Mouse (Mus musculus): ENCODE measurements around the gene 6430571L13Rik. TPM values are rescaled to one million over a fixed set of nuclear protein-coding genes. Genes with fewer than 3 reads are reported as not detected.

6430571L13Rik gene
- total and polyA plus RNA-seq, 3 experiments, result 0.35 TPM; not detected in 1

GRCm38 (mm10) chr9:107307886-107308285 is 32.5 kb upstream of the 6430571L13Rik start:
- H3K27ac ChIP-seq (ENCODE audit: control insufficient read depth, low read depth, low read length), result peak overlapping the region; percentile 71
- no peaks in the 10 kb centered on the region for H3K9me3 ChIP-seq (replicated peaks; ENCODE audit: insufficient read depth, low read length)
- peak overlapping the region; percentile 63 for H3K9ac ChIP-seq (ENCODE audit: control insufficient read depth, low read depth, low read length, poor library complexity, severe bottlenecking)
- DNase-seq (ENCODE audit: low read depth, low spot score), result peak; percentile 56
- peak overlapping the region; percentile 7 to 14; a peak in 2 of 4 replicates for H3K4me3 ChIP-seq (ENCODE audit: control insufficient read depth in 1 of 2, insufficient read depth in 1 of 2, low read depth in 2 of 2, low read length in 2 of 2)
- TF ChIP-seq ZC3H11A (IDR thresholded peaks at IDR 0.05; ENCODE audit: low read depth, low read length) (no peak), MYC (IDR thresholded peaks at IDR 0.05; ENCODE audit: low read depth, low read length) (0 out of 2 replicates have a peak, but pooled peaks have one; percentile 32), MAX (IDR thresholded peaks at IDR 0.05; ENCODE audit: low read length) (0 out of 2 replicates have a peak, but pooled peaks have one; percentile 18), ZKSCAN1 (IDR thresholded peaks at IDR 0.05; ENCODE audit: low read depth, low read length) (no peak), CHD2 (IDR thresholded peaks at IDR 0.05; ENCODE audit: low read length) (no peak), GABPA (IDR thresholded peaks at IDR 0.05; ENCODE audit: low read depth, low read length) (no peak), MXI1 (IDR thresholded peaks at IDR 0.05; ENCODE audit: low read depth, low read length) (0 out of 2 replicates have a peak, but pooled peaks have one; percentile 24), SIN3A (IDR thresholded peaks at IDR 0.05; ENCODE audit: low read length) (no peak), ZMIZ1 (IDR thresholded peaks at IDR 0.05; ENCODE audit: low read depth, low read length) (no peak), GATA1 (IDR thresholded peaks at IDR 0.05; ENCODE audit: low read depth, low read length) (no peak), ELF1 (IDR thresholded peaks at IDR 0.05; ENCODE audit: low read depth, low read length) (no peak), POLR2A (IDR thresholded peaks at IDR 0.05; ENCODE audit: control insufficient read depth in 1 of 2, insufficient read depth in 1 of 2, low read depth in 1 of 2, low read length in 2 of 2, poor library complexity in 1 of 2) (no peak), NELFE (IDR thresholded peaks at IDR 0.05; ENCODE audit: low read depth, low read length) (no peak), UBTF (IDR thresholded peaks at IDR 0.05; ENCODE audit: borderline replicate concordance, insufficient read depth, low read depth, low read length) (no peak), RCOR1 (IDR thresholded peaks at IDR 0.05; ENCODE audit: low read depth, low read length) (no peak), POLR2AphosphoS5 (IDR thresholded peaks at IDR 0.05; ENCODE audit: borderline replicate concordance, low read depth, low read length) (no peak)
- peaks cover 0 to 32% of the 10 kb centered on the region in 2 experiments; a peak in 2 of 4 replicates for H3K36me3 ChIP-seq (ENCODE audit: control insufficient read depth in 1 of 2, insufficient read depth in 2 of 2, low read length in 2 of 2)
- no peaks in the 10 kb centered on the region for H3K27me3 ChIP-seq (ENCODE audit: control insufficient read depth in 1 of 2, insufficient read depth in 2 of 2, low read length in 2 of 2)
- no peaks in the 10 kb centered on the region for H3K79me2 ChIP-seq (ENCODE audit: control insufficient read depth, insufficient read depth, low read length, poor library complexity)
- peaks cover 16 to 57% of the 10 kb centered on the region in 2 experiments for H3K4me1 ChIP-seq (ENCODE audit: control insufficient read depth in 1 of 2, insufficient read depth in 2 of 2, low read length in 2 of 2)

- Histone ChIP-seq H3K36me3 (ENCODE audit: control insufficient read depth in 1 of 2, insufficient read depth in 2 of 2, low read length in 2 of 2) (peaks cover 0 to 32% of the 10 kb centered on the region in 2 experiments; a peak in 2 of 4 replicates), H3K27me3 (ENCODE audit: control insufficient read depth in 1 of 2, insufficient read depth in 2 of 2, low read length in 2 of 2) (no peaks in the 10 kb centered on the region), H3K4me1 (ENCODE audit: control insufficient read depth in 1 of 2, insufficient read depth in 2 of 2, low read length in 2 of 2) (peaks cover 16 to 57% of the 10 kb centered on the region in 2 experiments), H3K27ac (ENCODE audit: control insufficient read depth, low read depth, low read length) (peak overlapping the region; percentile 71), H3K4me3 (ENCODE audit: control insufficient read depth in 1 of 2, insufficient read depth in 1 of 2, low read depth in 2 of 2, low read length in 2 of 2) (peak overlapping the region; percentile 7 to 14; a peak in 1 of 4 replicates), H3K79me2 (ENCODE audit: control insufficient read depth, insufficient read depth, low read length, poor library complexity) (no peaks in the 10 kb centered on the region), H3K9me3 (replicated peaks; ENCODE audit: insufficient read depth, low read length) (no peaks in the 10 kb centered on the region), H3K9ac (ENCODE audit: control insufficient read depth, low read depth, low read length, poor library complexity, severe bottlenecking) (peak overlapping the region; percentile 63)
- TF ChIP-seq MAZ (IDR thresholded peaks at IDR 0.05; ENCODE audit: low read depth, low read length) (no peak), TBP (IDR thresholded peaks at IDR 0.05; ENCODE audit: low read depth, low read length) (no peak), ELF1 (IDR thresholded peaks at IDR 0.05; ENCODE audit: low read depth, low read length) (no peak)
- no peak for DNase-seq (ENCODE audit: low read depth, low spot score)
These were observed 31.9 kb upstream of the 6430571L13Rik start for GRCm38 (mm10) chr9:107308346-107309000.
